Mouse (Mus musculus) embryonic facial prominence, embryonic 15.5 days (tissue): ENCODE measurements around the gene Abhd8. TPM values are rescaled to one million over a fixed set of nuclear protein-coding genes. Genes with fewer than 3 reads are reported as not detected.
A peak's percentile ranks its signal among the peaks of the same experiment; 100 is the strongest.

ENCODE experiments used
- ATAC-seq: fragments of 200-750 bp; cut with Nextera tagmentation; 2 replicates; pipeline ENCODE4 v1.8.0; 2017; ENCODE audit warnings: low read depth, moderate TSS enrichment; ENCODE audit not compliant: insufficient number of reproducible peaks, low FRiP score, low TSS enrichment
- H3K27ac ChIP-seq: fragments of 300-500 bp; sonication (generic); replicated peaks from 2 replicates; pipeline ENCODE4 v1.5.1; 2015; ENCODE audit warnings: mild to moderate bottlenecking, inconsistent platforms
- H3K27me3 ChIP-seq: fragments of 300-500 bp; sonication (generic); 2 replicates; pipeline ENCODE4 v1.6.1; 2015; ENCODE audit warnings: inconsistent platforms
- H3K36me3 ChIP-seq: fragments of 300-500 bp; sonication (generic); 2 replicates; pipeline ENCODE4 v1.6.1; 2015; ENCODE audit warnings: mild to moderate bottlenecking, inconsistent platforms
- H3K4me1 ChIP-seq: fragments of 300-500 bp; sonication (generic); 2 replicates; pipeline ENCODE4 v1.6.1; 2015; ENCODE audit warnings: inconsistent platforms
- H3K4me2 ChIP-seq: fragments of 300-500 bp; sonication (generic); replicated peaks from 2 replicates; pipeline ENCODE4 v1.6.1; 2015; ENCODE audit warnings: mild to moderate bottlenecking, inconsistent platforms
- H3K4me3 ChIP-seq: fragments of 300-500 bp; sonication (generic); replicated peaks from 2 replicates; pipeline ENCODE4 v1.5.1; 2015; ENCODE audit warnings: mild to moderate bottlenecking, inconsistent platforms
- H3K9ac ChIP-seq: fragments of 300-500 bp; sonication (generic); 2 replicates; pipeline ENCODE4 v1.6.1; 2015; ENCODE audit warnings: inconsistent platforms
- H3K9me3 ChIP-seq: fragments of 300-500 bp; sonication (generic); replicated peaks from 2 replicates; pipeline ENCODE4 v1.6.1; 2016; ENCODE audit warnings: inconsistent platforms
- WGBS: fragments of 180-500 bp; shearing (Covaris S2); methylation state at CpG from one replicate; pipeline ENCODE4 v1.1.7; 2015; 5-methylcytosine and 5-hydroxymethylcytosine counted together
- polyA plus RNA-seq: library from polyadenylated mRNA; unstranded; fragments of >200 nt; fragmentation: Nextera tagmentation; extraction: Ambion mirVana; gene quantifications from 2 replicates; pipeline ENCODE4 v1.2.1, GENCODE M21; 2015

Gene Abhd8
- polyA plus RNA-seq, 1 experiment from 2014 or later = 73.2 TPM

DNA sequence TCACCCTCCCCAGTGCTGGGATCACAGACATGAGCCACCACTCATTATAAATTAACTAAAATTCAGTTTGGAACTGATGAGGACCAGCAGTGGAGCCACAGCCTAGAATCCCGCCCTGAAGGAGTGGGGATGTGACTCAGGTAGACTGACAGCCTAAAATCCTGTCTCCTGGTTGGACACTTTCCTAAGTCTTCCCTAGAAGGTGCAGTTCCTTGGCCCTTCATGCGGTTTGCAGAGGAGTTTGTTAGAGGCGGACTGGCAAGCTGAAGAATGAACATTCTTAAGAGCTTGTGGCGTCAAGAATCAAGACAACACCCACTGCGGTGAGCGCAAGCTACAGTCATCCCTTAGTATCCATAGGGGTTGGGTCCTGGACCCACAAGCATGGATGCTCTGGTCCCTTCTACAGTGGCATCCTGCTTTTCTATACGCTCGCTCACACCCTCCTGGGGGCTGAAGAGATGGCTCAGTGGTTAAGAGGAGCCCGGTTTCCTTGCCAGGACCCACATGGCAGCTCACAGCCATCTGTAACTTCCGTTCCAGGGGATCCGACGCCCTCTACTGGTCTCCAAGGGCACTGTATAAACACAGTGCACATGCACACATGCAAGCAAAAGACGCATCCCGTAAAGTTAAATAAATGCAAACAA, 13.9 kb upstream of the Abhd8 start:
- no peaks in the 10 kb centered on the region for H3K9me3 ChIP-seq
- no peak for ATAC-seq
- peak overlapping the region; percentile 67 for H3K4me3 ChIP-seq
- H3K36me3 ChIP-seq = peaks cover 70% of the 10 kb centered on the region
- no peaks in the 10 kb centered on the region for H3K27me3 ChIP-seq
- H3K27ac ChIP-seq = peak overlapping the region; percentile 89
- peaks cover 17% of the 10 kb centered on the region for H3K4me1 ChIP-seq
- peak overlapping the region; percentile 72 for H3K4me2 ChIP-seq
- H3K9ac ChIP-seq = no peak overlapping the region
- 40% methylated on average over 14 of the region's 14 CpGs for WGBS

DNA sequence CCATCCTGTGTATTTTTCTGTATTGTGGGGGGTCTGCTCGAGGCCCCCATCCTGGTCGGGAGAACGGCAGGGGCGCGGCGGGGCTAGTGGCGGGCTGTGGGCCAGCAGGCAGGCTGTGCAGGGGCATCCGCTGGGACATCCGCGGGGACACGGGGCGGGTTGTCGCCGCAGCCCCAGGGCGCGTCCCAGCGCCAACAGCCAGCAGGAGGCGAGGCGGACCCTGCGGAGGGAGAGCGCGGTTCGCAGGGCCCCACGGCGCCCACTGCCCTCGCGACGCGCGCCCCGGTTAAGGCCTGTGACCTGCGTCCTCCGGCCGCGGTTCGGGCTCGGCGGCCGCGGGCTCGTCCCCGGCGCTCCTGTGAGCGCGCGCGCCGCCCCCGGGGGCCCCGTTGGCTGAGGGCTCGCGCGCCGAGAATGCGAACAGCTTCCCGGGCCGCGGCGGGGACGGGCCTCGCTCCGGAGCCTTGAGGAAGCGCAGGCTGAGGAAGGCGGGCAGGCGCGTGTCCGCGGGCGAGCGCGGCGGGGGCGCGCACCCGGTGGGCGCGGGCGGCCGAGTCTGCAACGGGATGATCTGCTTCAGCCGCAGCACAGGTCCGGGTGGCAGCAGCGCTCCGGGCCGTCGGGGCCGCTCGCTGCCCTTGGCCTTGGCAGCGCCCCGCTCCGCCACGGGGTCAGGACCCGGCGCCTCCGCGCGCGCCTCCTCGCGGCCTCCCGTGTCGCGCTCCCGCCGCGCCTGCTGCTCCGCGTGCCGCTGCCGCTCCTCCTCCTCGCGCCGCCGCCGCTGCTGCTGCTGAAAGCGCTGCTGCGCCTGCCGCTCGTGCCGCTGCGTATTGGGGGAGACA, 12.9 kb upstream of the Abhd8 start:
- Histone ChIP-seq H3K9ac (peak overlapping the region; percentile 37), H3K4me2 (peak overlapping the region; percentile 72), H3K9me3 (no peaks in the 10 kb centered on the region), H3K27me3 (no peaks in the 10 kb centered on the region), H3K36me3 (peaks cover 70% of the 10 kb centered on the region), H3K27ac (peak overlapping the region; percentile 89), H3K4me3 (peak overlapping the region; percentile 67), H3K4me1 (peaks cover 17% of the 10 kb centered on the region)
- peak; percentile 80 for ATAC-seq
- under 1% methylated on average over 85 of the region's 121 CpGs for WGBS

DNA sequence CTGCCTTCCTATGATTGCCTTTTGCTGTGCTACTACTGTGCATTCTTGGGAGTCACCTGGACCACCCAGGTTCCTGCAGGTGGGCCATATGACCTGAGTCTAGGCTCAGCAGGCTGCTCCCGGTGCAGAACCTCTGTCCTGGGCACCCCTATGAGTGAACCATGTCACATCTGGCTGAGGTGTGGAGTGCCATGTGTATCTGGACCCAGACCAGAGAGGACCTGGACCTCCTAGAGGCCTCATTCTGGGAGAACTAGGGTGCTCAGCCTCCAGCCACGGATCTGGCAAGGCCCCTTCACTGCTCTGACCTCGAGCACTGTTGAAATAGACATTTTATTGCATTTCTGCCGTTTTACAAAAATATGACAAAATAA, 12.2 kb upstream of the Abhd8 start:
- Histone ChIP-seq H3K4me2 (peak overlapping the region; percentile 72), H3K9ac (peak overlapping the region; percentile 37; the same call in 1 of the 2 replicates), H3K4me3 (peak overlapping the region; percentile 67), H3K27ac (peak overlapping the region; percentile 89), H3K9me3 (no peaks in the 10 kb centered on the region), H3K4me1 (peaks cover 23% of the 10 kb centered on the region), H3K27me3 (no peaks in the 10 kb centered on the region), H3K36me3 (peaks cover 67% of the 10 kb centered on the region)
- 22% methylated on average over 4 of the region's 4 CpGs for WGBS
- ATAC-seq = no peak

DNA sequence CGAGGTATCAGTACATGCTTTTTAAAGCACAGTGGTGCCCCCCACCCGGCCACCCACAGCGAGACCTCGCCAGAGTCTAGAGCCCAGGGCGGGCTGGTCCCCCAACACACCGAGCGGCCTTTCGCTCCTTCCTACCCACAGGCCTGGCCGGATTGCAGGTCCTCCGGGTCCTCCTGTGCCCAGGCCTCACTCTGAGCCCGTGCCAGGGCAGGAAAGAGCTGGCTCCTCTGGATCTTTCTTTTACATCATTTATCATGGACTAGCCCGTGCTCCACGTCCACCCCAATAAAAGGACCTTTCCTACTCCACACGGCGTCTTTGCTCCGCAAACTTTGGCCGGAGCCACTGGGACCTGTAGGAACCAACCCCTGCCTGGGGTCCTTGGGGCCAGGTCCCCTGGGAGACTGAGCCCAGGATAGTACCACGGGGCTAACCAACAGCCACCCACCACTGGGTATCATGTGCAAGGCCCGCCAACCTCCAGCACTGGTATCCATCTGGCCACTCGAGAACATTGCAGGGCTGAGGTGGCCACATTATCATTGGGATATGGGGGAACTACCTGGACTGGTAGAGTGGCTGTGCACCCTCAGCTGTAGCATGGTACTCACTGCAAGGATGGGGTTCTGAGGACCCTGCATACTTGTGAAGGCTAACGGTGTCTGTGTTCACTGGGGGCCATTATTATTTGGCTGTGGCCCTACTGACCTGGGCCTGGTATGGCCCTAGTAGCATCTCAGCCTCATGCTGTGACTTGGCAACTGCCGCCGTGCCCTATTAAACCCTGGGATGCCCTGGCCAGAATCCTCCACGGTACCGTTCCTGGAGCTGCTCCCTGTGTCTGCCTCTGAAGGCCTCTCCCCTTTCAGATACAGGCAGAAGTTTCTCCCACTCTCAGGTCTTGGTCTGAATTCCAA, 11.6 kb upstream of the Abhd8 start:
- Histone ChIP-seq H3K4me1 (peaks cover 30% of the 10 kb centered on the region), H3K36me3 (peaks cover 61% of the 10 kb centered on the region), H3K27ac (peak overlapping the region; percentile 89; the same call in 1 of the 2 replicates), H3K27me3 (no peaks in the 10 kb centered on the region), H3K9ac (0 out of 2 replicates have a peak overlapping the region, but pooled peaks have one; percentile 37), H3K9me3 (no peaks in the 10 kb centered on the region), H3K4me3 (no peak overlapping the region), H3K4me2 (no peak overlapping the region)
- WGBS = 90% methylated on average over 25 of the region's 25 CpGs
- ATAC-seq = no peak

DNA sequence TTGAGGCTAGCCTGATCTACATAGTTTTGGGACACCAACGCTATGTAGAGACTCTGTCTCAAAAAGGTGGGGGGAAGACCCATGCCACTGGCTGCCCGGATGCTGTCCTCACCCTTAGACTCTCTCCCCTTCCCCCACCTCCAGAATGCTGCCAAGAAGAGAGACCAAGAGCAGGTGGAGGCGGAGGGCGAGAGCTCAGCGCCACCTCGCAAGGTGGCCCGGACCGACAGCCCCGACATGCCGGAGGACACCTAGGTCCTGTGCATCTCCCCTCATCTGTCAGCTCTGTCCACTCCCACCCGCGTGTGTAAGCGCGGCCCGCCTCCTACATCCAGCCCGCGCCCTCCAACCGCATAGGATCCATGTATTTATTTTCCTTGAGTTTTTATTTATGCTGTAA, 10.9 kb upstream of the Abhd8 start:
- Histone ChIP-seq H3K36me3 (peaks cover 57% of the 10 kb centered on the region), H3K9me3 (no peaks in the 10 kb centered on the region), H3K9ac (no peak overlapping the region), H3K4me2 (no peak overlapping the region), H3K27ac (no peak overlapping the region), H3K4me1 (peaks cover 35% of the 10 kb centered on the region), H3K4me3 (no peak overlapping the region), H3K27me3 (no peaks in the 10 kb centered on the region)
- WGBS = 93% methylated on average over 18 of the region's 18 CpGs
- no peak for ATAC-seq

DNA sequence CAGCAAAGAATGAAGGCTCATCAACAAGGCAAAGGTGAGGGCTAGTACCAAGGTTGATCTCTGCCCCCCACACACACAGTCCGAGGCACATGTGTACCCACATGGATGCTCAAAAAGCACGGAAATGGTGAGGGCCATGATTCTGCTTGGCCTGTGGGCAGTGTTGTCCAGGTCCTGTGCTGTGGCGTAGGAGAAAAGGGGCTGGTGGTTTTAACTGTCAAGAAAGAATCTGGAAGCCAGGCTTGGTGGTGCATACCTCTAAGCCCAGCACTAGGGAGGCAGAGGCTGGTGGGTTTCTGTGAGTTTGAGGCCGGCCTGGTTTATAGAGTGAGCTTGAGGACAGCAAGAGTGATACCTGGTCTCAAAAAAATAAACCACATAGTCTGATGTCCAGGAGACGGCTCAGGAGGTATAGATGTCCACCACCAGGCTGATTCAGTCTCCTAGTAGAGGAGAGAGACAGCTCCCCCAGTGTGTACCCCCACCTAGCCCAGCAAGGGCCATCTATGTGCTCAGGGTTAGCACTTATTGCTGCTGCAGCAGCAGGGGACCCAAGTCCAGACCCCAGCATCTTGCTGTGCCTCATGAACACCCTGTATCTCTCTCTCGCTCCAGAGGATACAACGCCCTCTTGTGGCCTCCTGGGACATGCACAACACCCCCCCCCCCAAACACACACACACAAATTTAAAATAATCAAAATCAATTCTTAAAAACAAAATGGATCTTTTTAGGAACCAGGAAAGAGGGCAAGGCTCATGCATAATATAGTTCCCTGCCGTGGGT, 9.3 kb upstream of the Abhd8 start:
- no peak overlapping the region for H3K4me3 ChIP-seq
- WGBS = 85% methylated on average over 8 of the region's 8 CpGs
- ATAC-seq = no peak
- H3K9me3 ChIP-seq = no peaks in the 10 kb centered on the region
- no peak overlapping the region for H3K27ac ChIP-seq
- H3K36me3 ChIP-seq = peaks cover 45% of the 10 kb centered on the region
- H3K9ac ChIP-seq = no peak overlapping the region
- peaks cover 35% of the 10 kb centered on the region for H3K4me1 ChIP-seq
- no peak overlapping the region for H3K4me2 ChIP-seq
- no peaks in the 10 kb centered on the region for H3K27me3 ChIP-seq

DNA sequence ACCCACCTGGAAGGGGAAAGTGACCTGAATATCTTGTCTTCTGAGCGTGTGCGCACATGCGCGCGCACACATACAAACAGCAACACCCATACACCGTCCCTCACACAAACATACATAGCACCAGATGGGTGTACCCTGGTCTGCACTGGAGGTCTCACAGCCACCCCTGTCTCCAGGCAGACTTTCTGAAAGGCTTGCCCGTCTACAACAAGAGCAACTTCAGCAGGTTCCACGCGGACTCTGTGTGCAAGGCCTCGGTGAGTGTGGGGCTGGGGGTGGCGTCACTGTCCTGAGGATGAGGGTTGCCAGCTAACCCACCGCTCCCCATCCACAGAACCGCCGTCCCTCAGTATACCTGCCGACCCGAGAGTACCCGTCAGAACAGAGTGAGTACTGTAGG, 8.4 kb upstream of the Abhd8 start:
- WGBS = 92% methylated on average over 17 of the region's 17 CpGs
- H3K4me3 ChIP-seq = no peak overlapping the region
- peaks cover 45% of the 10 kb centered on the region for H3K36me3 ChIP-seq
- H3K9me3 ChIP-seq = no peaks in the 10 kb centered on the region
- peaks cover 27% of the 10 kb centered on the region for H3K4me1 ChIP-seq
- H3K4me2 ChIP-seq = no peak overlapping the region
- no peak for ATAC-seq
- H3K9ac ChIP-seq = no peak overlapping the region
- no peaks in the 10 kb centered on the region for H3K27me3 ChIP-seq
- no peak overlapping the region for H3K27ac ChIP-seq

DNA sequence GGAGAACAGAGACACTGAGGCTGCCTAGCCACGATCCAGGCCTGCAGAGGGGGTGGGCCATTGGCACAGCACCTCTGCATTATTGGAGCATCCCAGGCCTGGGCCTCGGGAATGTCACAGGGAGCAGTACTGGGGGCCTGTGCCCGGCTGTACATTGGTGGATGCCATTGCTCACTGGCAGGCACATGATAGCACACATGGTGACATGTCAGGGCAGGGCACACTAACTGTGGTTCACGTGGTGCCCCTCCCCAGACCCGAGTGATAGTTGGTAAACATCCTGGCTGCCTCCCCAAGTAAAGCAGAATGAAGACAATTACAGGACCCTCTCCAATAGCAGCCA, 7.4 kb upstream of the Abhd8 start:
- Histone ChIP-seq H3K27me3 (no peaks in the 10 kb centered on the region), H3K4me3 (0 out of 2 replicates have a peak overlapping the region, but pooled peaks have one; percentile 1), H3K9me3 (no peaks in the 10 kb centered on the region), H3K27ac (no peak overlapping the region), H3K4me1 (peaks cover 25% of the 10 kb centered on the region), H3K36me3 (peaks cover 45% of the 10 kb centered on the region), H3K9ac (no peak overlapping the region), H3K4me2 (0 out of 2 replicates have a peak overlapping the region, but pooled peaks have one; percentile 86)
- 63% methylated on average over 5 of the region's 5 CpGs for WGBS
- no peak for ATAC-seq

DNA sequence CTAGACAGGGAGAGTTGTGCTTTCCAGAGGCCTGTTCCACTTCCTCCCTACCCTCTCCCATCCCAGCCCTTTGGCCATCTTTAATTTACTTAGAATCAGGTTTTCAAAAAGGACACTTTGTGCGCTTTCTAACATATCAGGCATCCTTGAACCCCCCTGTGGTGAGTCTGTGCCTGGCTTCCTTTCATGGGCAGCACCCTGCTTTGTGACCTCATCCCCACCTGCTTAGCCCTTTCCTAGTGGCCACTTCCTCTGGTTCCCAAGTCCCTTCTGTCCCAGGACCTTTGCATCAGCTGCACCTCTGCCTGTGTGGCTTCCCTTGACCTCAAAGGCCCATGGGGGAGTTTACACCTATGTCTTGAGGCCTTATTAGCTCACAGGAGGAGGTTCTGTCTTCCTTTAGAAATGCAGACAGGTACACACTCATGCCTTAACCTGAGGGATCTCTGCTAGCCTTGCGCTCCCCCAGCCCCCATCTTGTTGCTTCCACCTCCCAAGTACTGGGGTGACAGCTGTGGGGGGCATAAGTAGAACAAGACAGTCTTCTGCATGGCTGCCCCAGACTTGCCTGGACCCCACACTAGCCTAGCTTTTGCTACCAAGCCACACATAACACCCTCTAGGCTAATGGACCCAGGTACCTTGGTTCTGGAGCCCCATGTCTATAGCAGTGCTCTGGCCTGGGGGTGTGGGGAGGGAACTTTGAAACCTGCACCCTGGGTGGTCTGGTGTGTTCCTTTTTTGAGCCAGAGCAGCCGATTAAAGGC, 6.9 kb upstream of the Abhd8 start:
- H3K4me1 ChIP-seq = peaks cover 24% of the 10 kb centered on the region
- H3K4me3 ChIP-seq = peak overlapping the region; percentile 83
- ATAC-seq = no peak
- no peak overlapping the region for H3K27ac ChIP-seq
- H3K9me3 ChIP-seq = no peaks in the 10 kb centered on the region
- H3K36me3 ChIP-seq = peaks cover 42% of the 10 kb centered on the region
- H3K4me2 ChIP-seq = peak overlapping the region; percentile 86
- H3K9ac ChIP-seq = peak overlapping the region; percentile 51
- no peaks in the 10 kb centered on the region for H3K27me3 ChIP-seq
- WGBS = 74% methylated on average over 3 of the region's 3 CpGs

DNA sequence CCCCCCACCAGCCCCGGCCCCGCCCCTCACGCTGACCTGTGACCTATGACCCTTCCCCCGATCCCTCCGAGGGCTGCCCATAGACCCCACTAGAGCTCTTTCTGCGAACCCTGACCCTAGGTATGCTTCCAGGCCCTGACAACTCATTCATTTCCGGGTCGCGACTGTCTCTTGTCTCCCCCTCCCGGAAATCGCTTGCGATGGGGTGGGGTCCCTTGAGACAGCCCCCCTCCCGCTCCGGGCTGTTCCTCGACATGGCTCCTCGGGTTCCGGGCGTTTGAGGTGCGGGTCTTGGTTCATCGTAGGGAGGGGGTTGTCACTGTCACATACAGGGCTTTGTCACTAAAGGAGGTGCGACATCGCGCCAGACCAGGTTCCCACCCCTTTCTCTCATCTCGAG, 6.0 kb upstream of the Abhd8 start:
- H3K4me3 ChIP-seq = peak overlapping the region; percentile 83
- WGBS = under 1% methylated on average over 24 of the region's 24 CpGs
- peak overlapping the region; percentile 61 for H3K27ac ChIP-seq
- peak overlapping the region; percentile 51 for H3K9ac ChIP-seq
- H3K4me1 ChIP-seq = peaks cover 26% of the 10 kb centered on the region
- peak overlapping the region; percentile 86 for H3K4me2 ChIP-seq
- no peak; the same call in 1 of the 2 replicates for ATAC-seq
- no peaks in the 10 kb centered on the region for H3K9me3 ChIP-seq
- no peaks in the 10 kb centered on the region for H3K27me3 ChIP-seq
- H3K36me3 ChIP-seq = peaks cover 34% of the 10 kb centered on the region
